Mouse (Mus musculus): Measurements from ENCODE around the gene Rprd1b. TPM values are rescaled to one million over a fixed set of nuclear protein-coding genes. Genes with fewer than 3 reads are reported as not detected.
A peak's percentile ranks its signal among the peaks of the same experiment; 100 is the strongest.

The Rprd1b gene
- polyA plus RNA-seq, 1 experiment from 2014 or later = 40.7 TPM

- WGBS = 47% methylated on average over 5 of the region's 5 CpGs
- H3K27ac ChIP-seq = peak overlapping the region; percentile 65
Measured at GRCm38 (mm10) chr2:158130391-158130986, 102.2 kb downstream of the Rprd1b start.

GRCm38 (mm10) chr2:158131197-158131835, 103.0 kb downstream of the Rprd1b start:
- Histone ChIP-seq H3K9ac (no peak overlapping the region), H3K36me3 (peaks cover 17% of the 10 kb centered on the region; the same call in 1 of the 2 replicates), H3K27me3 (replicated peaks) (no peaks in the 10 kb centered on the region), H3K4me1 (replicated peaks) (peaks cover 11% of the 10 kb centered on the region; the same call in 1 of the 2 replicates), H3K4me2 (replicated peaks) (no peak overlapping the region), H3K4me3 (replicated peaks) (no peak overlapping the region), H3K27ac (no peak overlapping the region), H3K9me3 (no peaks in the 10 kb centered on the region)
- no peak for ATAC-seq
- 88% methylated on average over 13 of the region's 13 CpGs for WGBS

More at GRCm38 (mm10) chr2:158130391-158130986, 102.2 kb downstream of the Rprd1b start:
- Histone ChIP-seq H3K4me3 (replicated peaks) (no peak overlapping the region), H3K4me2 (replicated peaks) (no peak overlapping the region), H3K27me3 (replicated peaks) (no peaks in the 10 kb centered on the region), H3K9me3 (no peaks in the 10 kb centered on the region), H3K4me1 (replicated peaks) (peaks cover 11% of the 10 kb centered on the region; the same call in 1 of the 2 replicates), H3K9ac (0 out of 2 replicates have a peak overlapping the region, but pooled peaks have one; percentile 3), H3K36me3 (peaks cover 17% of the 10 kb centered on the region; the same call in 1 of the 2 replicates)
- ATAC-seq = peak; percentile 91

- Histone ChIP-seq H3K27me3 (replicated peaks) (no peaks in the 10 kb centered on the region), H3K27ac (no peak overlapping the region), H3K36me3 (peaks cover 11% of the 10 kb centered on the region; the same call in 1 of the 2 replicates), H3K9me3 (no peaks in the 10 kb centered on the region), H3K9ac (no peak overlapping the region), H3K4me2 (replicated peaks) (no peak overlapping the region), H3K4me3 (replicated peaks) (no peak overlapping the region), H3K4me1 (replicated peaks) (peaks cover 11% of the 10 kb centered on the region; the same call in 1 of the 2 replicates)
- ATAC-seq = no peak
- 84% methylated on average over 10 of the region's 10 CpGs for WGBS
Measured at GRCm38 (mm10) chr2:158132320-158132719, 104.0 kb downstream of the Rprd1b start.

- Histone ChIP-seq H3K4me2 (replicated peaks) (no peak overlapping the region), H3K36me3 (peaks cover 5% of the 10 kb centered on the region; the same call in 1 of the 2 replicates), H3K27me3 (replicated peaks) (no peaks in the 10 kb centered on the region), H3K4me3 (replicated peaks) (no peak overlapping the region), H3K9me3 (no peaks in the 10 kb centered on the region), H3K4me1 (replicated peaks) (peaks cover 11% of the 10 kb centered on the region; the same call in 1 of the 2 replicates), H3K9ac (no peak overlapping the region), H3K27ac (no peak overlapping the region)
- ATAC-seq = no peak
- 72% methylated on average over 6 of the region's 6 CpGs for WGBS
Measured at GRCm38 (mm10) chr2:158133050-158133449, 104.8 kb downstream of the Rprd1b start.

- peaks cover 12% of the 10 kb centered on the region; the same call in 1 of the 2 replicates for H3K36me3 ChIP-seq
- H3K9ac ChIP-seq = no peak overlapping the region
- H3K9me3 ChIP-seq = no peaks in the 10 kb centered on the region
- no peak overlapping the region for H3K4me2 ChIP-seq (replicated peaks)
- ATAC-seq = no peak
- peaks cover 5% of the 10 kb centered on the region; the same call in 1 of the 2 replicates for H3K4me1 ChIP-seq (replicated peaks)
- no peak overlapping the region for H3K4me3 ChIP-seq (replicated peaks)
- H3K27me3 ChIP-seq (replicated peaks) = no peaks in the 10 kb centered on the region
- no peak overlapping the region for H3K27ac ChIP-seq
- WGBS = 52% methylated on average over 7 of the region's 7 CpGs
Measured at GRCm38 (mm10) chr2:158136205-158136604, 107.9 kb downstream of the Rprd1b start.

- ATAC-seq = no peak
- Histone ChIP-seq H3K36me3 (peaks cover 16% of the 10 kb centered on the region; the same call in 1 of the 2 replicates), H3K9ac (no peak overlapping the region), H3K27me3 (replicated peaks) (no peaks in the 10 kb centered on the region), H3K4me3 (replicated peaks) (no peak overlapping the region), H3K4me1 (replicated peaks) (peaks cover 21% of the 10 kb centered on the region), H3K9me3 (no peaks in the 10 kb centered on the region), H3K4me2 (replicated peaks) (no peak overlapping the region), H3K27ac (no peak overlapping the region)
- 79% methylated on average over 12 of the region's 12 CpGs for WGBS
Measured at GRCm38 (mm10) chr2:158137771-158138170, 109.5 kb downstream of the Rprd1b start.

GRCm38 (mm10) chr2:158138778-158139177, 110.5 kb downstream of the Rprd1b start:
- Histone ChIP-seq H3K9me3 (no peaks in the 10 kb centered on the region), H3K27me3 (replicated peaks) (no peaks in the 10 kb centered on the region), H3K36me3 (peaks cover 16% of the 10 kb centered on the region; the same call in 1 of the 2 replicates), H3K9ac (no peak overlapping the region), H3K27ac (no peak overlapping the region), H3K4me1 (replicated peaks) (peaks cover 27% of the 10 kb centered on the region), H3K4me2 (replicated peaks) (no peak overlapping the region), H3K4me3 (replicated peaks) (no peak overlapping the region)
- no peak for ATAC-seq
- 93% methylated on average over 9 of the region's 9 CpGs for WGBS

- no peak overlapping the region for H3K9ac ChIP-seq
- H3K27ac ChIP-seq = peak overlapping the region; percentile 27; the same call in 1 of the 2 replicates
- H3K4me3 ChIP-seq (replicated peaks) = no peak overlapping the region
- no peaks in the 10 kb centered on the region for H3K27me3 ChIP-seq (replicated peaks)
- peaks cover 11% of the 10 kb centered on the region; the same call in 1 of the 2 replicates for H3K36me3 ChIP-seq
- H3K9me3 ChIP-seq = no peaks in the 10 kb centered on the region
- ATAC-seq = peak; percentile 48; the same call in 1 of the 2 replicates
- peaks cover 35% of the 10 kb centered on the region for H3K4me1 ChIP-seq (replicated peaks)
- no peak overlapping the region for H3K4me2 ChIP-seq (replicated peaks)
- WGBS = 46% methylated on average over 7 of the region's 7 CpGs
Measured at GRCm38 (mm10) chr2:158139628-158140027, 111.3 kb downstream of the Rprd1b start.

GRCm38 (mm10) chr2:158140664-158141063, 112.4 kb downstream of the Rprd1b start:
- Histone ChIP-seq H3K9ac (no peak overlapping the region), H3K4me1 (replicated peaks) (peaks cover 45% of the 10 kb centered on the region), H3K36me3 (peaks cover 11% of the 10 kb centered on the region; the same call in 1 of the 2 replicates), H3K4me2 (replicated peaks) (no peak overlapping the region), H3K27ac (peak overlapping the region; percentile 57; the same call in 1 of the 2 replicates), H3K27me3 (replicated peaks) (no peaks in the 10 kb centered on the region), H3K4me3 (replicated peaks) (no peak overlapping the region), H3K9me3 (no peaks in the 10 kb centered on the region)
- no peak for ATAC-seq
- 90% methylated on average over 5 of the region's 5 CpGs for WGBS

GRCm38 (mm10) chr2:158141271-158141670, 113.0 kb downstream of the Rprd1b start:
- WGBS = 77% methylated on average over 7 of the region's 7 CpGs
- H3K9me3 ChIP-seq = no peaks in the 10 kb centered on the region
- 0 out of 2 replicates have a peak overlapping the region, but pooled peaks have one; percentile 17 for H3K9ac ChIP-seq
- H3K4me2 ChIP-seq (replicated peaks) = no peak overlapping the region
- no peak for ATAC-seq
- H3K36me3 ChIP-seq = peaks cover 11% of the 10 kb centered on the region; the same call in 1 of the 2 replicates
- no peak overlapping the region for H3K4me3 ChIP-seq (replicated peaks)
- H3K4me1 ChIP-seq (replicated peaks) = peaks cover 48% of the 10 kb centered on the region
- H3K27me3 ChIP-seq (replicated peaks) = no peaks in the 10 kb centered on the region
- H3K27ac ChIP-seq = peak overlapping the region; percentile 60; the same call in 1 of the 2 replicates

GRCm38 (mm10) chr2:158141690-158142440, 113.6 kb downstream of the Rprd1b start:
- no peaks in the 10 kb centered on the region for H3K9me3 ChIP-seq
- no peak overlapping the region for H3K9ac ChIP-seq
- H3K27me3 ChIP-seq (replicated peaks) = no peaks in the 10 kb centered on the region
- ATAC-seq = peak; percentile 50
- WGBS = 75% methylated on average over 7 of the region's 7 CpGs
- H3K4me3 ChIP-seq (replicated peaks) = no peak overlapping the region
- peaks cover 11% of the 10 kb centered on the region; the same call in 1 of the 2 replicates for H3K36me3 ChIP-seq
- H3K4me1 ChIP-seq (replicated peaks) = peaks cover 48% of the 10 kb centered on the region
- peak overlapping the region; percentile 24 for H3K4me2 ChIP-seq (replicated peaks)
- H3K27ac ChIP-seq = peak overlapping the region; percentile 60

- no peak for ATAC-seq
- Histone ChIP-seq H3K27ac (no peak overlapping the region), H3K36me3 (peaks cover 11% of the 10 kb centered on the region; the same call in 1 of the 2 replicates), H3K27me3 (replicated peaks) (no peaks in the 10 kb centered on the region), H3K9me3 (no peaks in the 10 kb centered on the region), H3K9ac (0 out of 2 replicates have a peak overlapping the region, but pooled peaks have one; percentile 5), H3K4me2 (replicated peaks) (peak overlapping the region; percentile 73), H3K4me3 (replicated peaks) (no peak overlapping the region), H3K4me1 (replicated peaks) (peaks cover 48% of the 10 kb centered on the region)
- WGBS = 82% methylated on average over 18 of the region's 18 CpGs
Measured at GRCm38 (mm10) chr2:158142981-158143380, 114.7 kb downstream of the Rprd1b start.

Data from intestine, embryonic 15.5 days (tissue).